ENCODE assay signal across 9 mouse cellular contexts in the genomic region with DNA sequence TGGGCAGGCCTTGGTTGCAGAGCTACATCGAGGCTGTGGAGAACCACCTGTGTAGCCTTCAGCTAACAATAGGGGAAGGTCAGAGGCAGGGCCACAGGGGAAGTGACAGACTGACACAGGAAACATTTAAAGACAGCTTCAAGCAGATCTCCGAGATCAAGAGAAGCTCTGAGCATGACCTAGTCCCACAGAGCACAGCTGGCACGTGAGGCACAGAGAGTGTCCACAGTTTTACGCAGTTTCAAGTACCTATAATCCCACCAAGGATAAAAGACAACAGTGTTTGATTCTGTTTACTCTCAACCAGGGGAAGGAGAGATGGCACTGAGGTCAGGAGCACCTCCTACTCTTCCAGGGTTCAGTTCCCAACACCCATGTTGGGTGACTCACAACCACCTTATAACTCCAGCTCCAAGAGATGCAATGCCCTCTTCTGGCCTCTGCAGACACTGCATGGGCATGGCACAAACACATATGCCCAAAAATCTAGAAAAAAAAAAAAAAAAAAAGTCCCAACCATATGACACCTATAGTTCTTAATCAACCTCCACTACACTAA.
DNase-seq lines count a peak whose midpoint lies in the region; ATAC-seq and TF ChIP-seq lines count a peak whose summit lies in the region.
"Had no signal": no experiment of that assay in that cellular context is flagged by ENCODE, and none has a peak within 500 bp of the region (broad histone marks: within the 10 kb centered on the region; RNA-seq: fewer than 3 reads in every experiment).

No protein-coding gene starts in this region.

- H3K79me2 ChIP-seq in CH12.LX (replicated peaks; ENCODE audit: control insufficient read depth, extremely low read depth, insufficient read depth, poor library complexity, severe bottlenecking): peaks cover 82% of the 10 kb centered on the region

- TF ChIP-seq EP300 in CH12.LX (IDR thresholded peaks at IDR 0.05; ENCODE audit: low read length): no peak

- peaks cover 4% of the 10 kb centered on the region; the same call in 1 of the 2 replicates for H3K36me3 ChIP-seq in intestine, embryonic 16.5 days (ENCODE audit: control insufficient read depth, insufficient read depth, low read length)
- H3K36me3 ChIP-seq in intestine, embryonic 15.5 days: peaks cover 5% of the 10 kb centered on the region; the same call in 1 of the 2 replicates
- H3K36me3 ChIP-seq in CH12.LX (replicated peaks in 1 of 2; ENCODE audit: control insufficient read depth in 1 of 2, insufficient read depth in 1 of 2, low read length in 1 of 2): peaks cover 6 to 56% of the 10 kb centered on the region in 2 experiments
- H3K36me3 ChIP-seq in embryonic facial prominence, embryonic 14.5 days (ENCODE audit: control insufficient read depth, insufficient read depth, low read length): peaks cover 28% of the 10 kb centered on the region; the same call in 1 of the 2 replicates
- H3K36me3 ChIP-seq: hindbrain, embryonic 15.5 days had no signal

- ATAC-seq in intestine, embryonic 16.5 days: no peak
- no peak for ATAC-seq in intestine, embryonic 15.5 days
- ATAC-seq in embryonic facial prominence, embryonic 14.5 days (ENCODE audit: low read depth): no peak

- H3K27ac ChIP-seq in intestine, embryonic 16.5 days (ENCODE audit: low read length): 0 out of 2 replicates have a peak overlapping the region, but pooled peaks have one; percentile 28
- no peak overlapping the region for H3K27ac ChIP-seq in intestine, embryonic 15.5 days
- H3K27ac ChIP-seq in CH12.LX (ENCODE audit: insufficient read depth, low read depth): peak overlapping the region; percentile 62
- peak overlapping the region; percentile 49; the same call in 1 of the 2 replicates for H3K27ac ChIP-seq in embryonic facial prominence, embryonic 14.5 days (replicated peaks; ENCODE audit: low read depth, low read length)
- H3K27ac ChIP-seq: hindbrain, embryonic 15.5 days had no signal

- peaks cover 40% of the 10 kb centered on the region for H3K4me1 ChIP-seq in intestine, embryonic 16.5 days (ENCODE audit: control insufficient read depth, insufficient read depth, low read length)
- peaks cover 43% of the 10 kb centered on the region for H3K4me1 ChIP-seq in intestine, embryonic 15.5 days (replicated peaks)
- H3K4me1 ChIP-seq in CH12.LX (ENCODE audit: control insufficient read depth in 1 of 2, insufficient read depth in 2 of 2): peaks cover 41 to 69% of the 10 kb centered on the region in 2 experiments
- peaks cover 61% of the 10 kb centered on the region for H3K4me1 ChIP-seq in embryonic facial prominence, embryonic 14.5 days (ENCODE audit: control insufficient read depth, insufficient read depth, low read length)

- dilution Hi-C loops in CH12.LX (cut with MboI; ENCODE audit: extremely low pct_ligation_motif_present, extremely low pct_unique_long_range_greater_than_20kb, low sequenced_read_pairs): no loop called here

- TF ChIP-seq CTCF in CH12.LX (conservative IDR thresholded peaks at IDR 0.05 in 1 of 2, IDR thresholded peaks at IDR 0.05 in 1 of 2; ENCODE audit: low read depth in 2 of 2, low read length in 2 of 2): peak in 1 of 2 experiments; percentile 47; a peak in 2 of 4 replicates

- no peaks in the 10 kb centered on the region for H3K9me3 ChIP-seq in intestine, embryonic 16.5 days (ENCODE audit: control insufficient read depth, low read length)
- no peaks in the 10 kb centered on the region for H3K9me3 ChIP-seq in intestine, embryonic 15.5 days
- H3K9me3 ChIP-seq in CH12.LX (replicated peaks; ENCODE audit: low read length): peaks cover 6% of the 10 kb centered on the region
- no peaks in the 10 kb centered on the region for H3K9me3 ChIP-seq in embryonic facial prominence, embryonic 14.5 days (ENCODE audit: control insufficient read depth, low read length)
- H3K9me3 ChIP-seq: hindbrain, embryonic 15.5 days had no signal

- H3K9ac ChIP-seq in intestine, embryonic 16.5 days (ENCODE audit: low read depth, low read length): no peak overlapping the region
- no peak overlapping the region for H3K9ac ChIP-seq in intestine, embryonic 15.5 days
- no peak overlapping the region for H3K9ac ChIP-seq in CH12.LX (ENCODE audit: insufficient read depth, low read depth)
- H3K9ac ChIP-seq in embryonic facial prominence, embryonic 14.5 days (ENCODE audit: low read depth, low read length): no peak overlapping the region
- H3K9ac ChIP-seq: hindbrain, embryonic 15.5 days had no signal

- WGBS in intestine, embryonic 16.5 days: 57% methylated on average over 4 of the region's 4 CpGs
- WGBS in intestine, embryonic 15.5 days: 73% methylated on average over 4 of the region's 4 CpGs
- 63% methylated on average over 4 of the region's 4 CpGs for WGBS in embryonic facial prominence, embryonic 14.5 days

- H3K4me3 ChIP-seq in intestine, embryonic 16.5 days (ENCODE audit: low read length): no peak overlapping the region
- no peak overlapping the region for H3K4me3 ChIP-seq in intestine, embryonic 15.5 days (replicated peaks)
- H3K4me3 ChIP-seq in CH12.LX (replicated peaks in 1 of 3; ENCODE audit: low read depth in 2 of 3, low read length in 2 of 3, poor library complexity in 1 of 3): peak overlapping the region in 1 of 3 experiments; percentile 4
- no peak overlapping the region for H3K4me3 ChIP-seq in embryonic facial prominence, embryonic 14.5 days (ENCODE audit: low read depth, low read length)
- H3K4me3 ChIP-seq: hindbrain, embryonic 15.5 days had no signal

- no peaks in the 10 kb centered on the region for H3K27me3 ChIP-seq in intestine, embryonic 16.5 days (replicated peaks; ENCODE audit: control insufficient read depth, insufficient read depth, low read length)
- H3K27me3 ChIP-seq in intestine, embryonic 15.5 days (replicated peaks): no peaks in the 10 kb centered on the region
- no peaks in the 10 kb centered on the region for H3K27me3 ChIP-seq in CH12.LX (replicated peaks)
- no peaks in the 10 kb centered on the region for H3K27me3 ChIP-seq in embryonic facial prominence, embryonic 14.5 days (replicated peaks; ENCODE audit: control insufficient read depth, insufficient read depth, low read length)
- H3K27me3 ChIP-seq: hindbrain, embryonic 15.5 days had no signal

- no peak overlapping the region for H3K4me2 ChIP-seq in intestine, embryonic 16.5 days (ENCODE audit: low read depth, low read length)
- no peak overlapping the region for H3K4me2 ChIP-seq in intestine, embryonic 15.5 days (replicated peaks)
- H3K4me2 ChIP-seq in CH12.LX (ENCODE audit: insufficient read depth, low read depth, poor library complexity, severe bottlenecking): peak overlapping the region; percentile 48; the same call in 1 of the 2 replicates
- no peak overlapping the region for H3K4me2 ChIP-seq in embryonic facial prominence, embryonic 14.5 days (ENCODE audit: low read depth, low read length)
- H3K4me2 ChIP-seq: hindbrain, embryonic 15.5 days had no signal

- DNase-seq in CH12.LX (ENCODE audit: extremely low read depth): no peak
- no peak for DNase-seq in embryonic facial prominence, embryonic 14.5 days (ENCODE audit: low spot score)
- DNase-seq in natural killer cell, adult 2 months (ENCODE audit: low spot score in 2 of 2): peak; percentile 81 to 87
- DNase-seq in gastrocnemius, postnatal 10 days: no peak
- no peak for DNase-seq in frontal cortex, postnatal 25 days (ENCODE audit: low spot score in 2 of 2)
- DNase-seq in cerebellum, postnatal 25 days: no peak

- peak; percentile 31 for TF ChIP-seq RAD21 in CH12.LX (IDR thresholded peaks at IDR 0.05; ENCODE audit: low read depth, low read length)

- in situ Hi-C loops in CH12.LX (cut with MboI; ENCODE audit: low pct_ligation_motif_present, low pct_unique_long_range_greater_than_20kb, low sequenced_read_pairs): no loop called here

- no peak for TF ChIP-seq POLR2A in CH12.LX (IDR thresholded peaks at IDR 0.05; ENCODE audit: low read depth, low read length)

TF ChIP-seq in CH12.LX, 34 proteins besides CTCF, POLR2A, EP300 and RAD21:
- TF ChIP-seq USF1 (IDR thresholded peaks at IDR 0.05; ENCODE audit: low read depth, low read length): no peak
- TF ChIP-seq GABPA (IDR thresholded peaks at IDR 0.05; ENCODE audit: insufficient replicate concordance, low read depth, low read length): no peak
- TF ChIP-seq E2F4 (IDR thresholded peaks at IDR 0.05; ENCODE audit: insufficient replicate concordance, low read depth, low read length): no peak
- TF ChIP-seq ZNF384 (IDR thresholded peaks at IDR 0.05; ENCODE audit: low read depth, low read length): peak; percentile 70
- no peak for TF ChIP-seq NRF1 (IDR thresholded peaks at IDR 0.05; ENCODE audit: low read depth, low read length)
- no peak for TF ChIP-seq PAX5 (IDR thresholded peaks at IDR 0.05; ENCODE audit: low read length)
- TF ChIP-seq HCFC1 (IDR thresholded peaks at IDR 0.05; ENCODE audit: low read depth, low read length): no peak
- no peak for TF ChIP-seq IRF4 (IDR thresholded peaks at IDR 0.05; ENCODE audit: low read depth, low read length)
- TF ChIP-seq UBTF (IDR thresholded peaks at IDR 0.05; ENCODE audit: low read depth, low read length): no peak
- peak; percentile 56 for TF ChIP-seq BHLHE40 (IDR thresholded peaks at IDR 0.05; ENCODE audit: low read depth, low read length)
- no peak for TF ChIP-seq ELF1 (IDR thresholded peaks at IDR 0.05; ENCODE audit: low read depth, low read length)
- TF ChIP-seq MEF2A (IDR thresholded peaks at IDR 0.05; ENCODE audit: borderline replicate concordance, low read depth, low read length): no peak
- no peak for TF ChIP-seq MAX (IDR thresholded peaks at IDR 0.05; ENCODE audit: low read length)
- no peak for TF ChIP-seq ZKSCAN1 (IDR thresholded peaks at IDR 0.05; ENCODE audit: borderline replicate concordance, low read depth, low read length)
- no peak for TF ChIP-seq POLR2AphosphoS2 (IDR thresholded peaks at IDR 0.05; ENCODE audit: low read depth, low read length)
- TF ChIP-seq TBP (conservative IDR thresholded peaks at IDR 0.05; ENCODE audit: low read depth, low read length): no peak
- peak; percentile 45; the same call in 1 of the 2 replicates for TF ChIP-seq SMC3 (IDR thresholded peaks at IDR 0.05; ENCODE audit: low read depth, low read length)
- no peak for TF ChIP-seq USF2 (conservative IDR thresholded peaks at IDR 0.05; ENCODE audit: low read depth, low read length)

Comparison
In these comparisons a context has a peak if more than half of its experiments do, and no peak if none do; other contexts are left out.
1. DNase-seq: peak in natural killer cell, adult 2 months (2 of 2); none in CH12.LX (single experiment), embryonic facial prominence, embryonic 14.5 days (single experiment), gastrocnemius, postnatal 10 days (single experiment), frontal cortex, postnatal 25 days (0 of 2) and cerebellum, postnatal 25 days (0 of 2).